Mouse (Mus musculus): Measurements from ENCODE around the gene Gpatch4.
A peak's percentile ranks its signal among the peaks of the same experiment; 100 is the strongest.

Gene Gpatch4

GRCm38 (mm10) chr3:88042661-88043421, at the start of gene Gpatch4:
Gene Gpatch4 (plus strand): TSS chr3:88043108.
- DNase-seq (ENCODE audit: low spot score) = peak; percentile 97

- DNase-seq (ENCODE audit: low spot score) = peak; percentile 86
Observed at GRCm38 (mm10) chr3:87993436-87993835, 49.5 kb upstream of the Gpatch4 start.

GRCm38 (mm10) chr3:87995331-87995730, 47.6 kb upstream of the Gpatch4 start:
- no peak for DNase-seq (ENCODE audit: low spot score)

- peak; percentile 20 for DNase-seq (ENCODE audit: low spot score)
Observed at GRCm38 (mm10) chr3:87996401-87996800, 46.5 kb upstream of the Gpatch4 start.

GRCm38 (mm10) chr3:87996971-87997614, 45.8 kb upstream of the Gpatch4 start:
- DNase-seq (ENCODE audit: low spot score) = peak; percentile 59

GRCm38 (mm10) chr3:87998747-87999146, 44.2 kb upstream of the Gpatch4 start:
- DNase-seq (ENCODE audit: low spot score) = no peak

GRCm38 (mm10) chr3:87999243-87999895, 43.5 kb upstream of the Gpatch4 start:
- DNase-seq (ENCODE audit: low spot score) = no peak

GRCm38 (mm10) chr3:88000181-88000580, 42.7 kb upstream of the Gpatch4 start, which contains the start of gene Bcan:
Gene Bcan (minus strand): TSS chr3:88000230.
- DNase-seq (ENCODE audit: low spot score) = no peak

- no peak for DNase-seq (ENCODE audit: low spot score)
Observed at GRCm38 (mm10) chr3:88000816-88001595, 41.9 kb upstream of the Gpatch4 start.

GRCm38 (mm10) chr3:88002291-88002976, 40.5 kb upstream of the Gpatch4 start:
- DNase-seq (ENCODE audit: low spot score) = no peak

- no peak for DNase-seq (ENCODE audit: low spot score)
Observed at GRCm38 (mm10) chr3:88005822-88006786, 36.8 kb upstream of the Gpatch4 start.

- DNase-seq (ENCODE audit: low spot score) = peak; percentile 63
Observed at GRCm38 (mm10) chr3:88010634-88011265, 32.2 kb upstream of the Gpatch4 start.

- DNase-seq (ENCODE audit: low spot score) = peak; percentile 95
Observed at GRCm38 (mm10) chr3:88022322-88023191, 20.4 kb upstream of the Gpatch4 start.

GRCm38 (mm10) chr3:88023192-88024074, 19.5 kb upstream of the Gpatch4 start:
- DNase-seq (ENCODE audit: low spot score) = peak; percentile 35

GRCm38 (mm10) chr3:88026823-88027222, 16.1 kb upstream of the Gpatch4 start:
- DNase-seq (ENCODE audit: low spot score) = no peak

- peak; percentile 29 for DNase-seq (ENCODE audit: low spot score)
Observed at GRCm38 (mm10) chr3:88027434-88028186, 15.3 kb upstream of the Gpatch4 start, which contains the start of gene Hapln2. Gene Hapln2 (minus strand): TSS chr3:88027583.
